Mouse (Mus musculus): ENCODE results near the gene Gmpr.

The Gmpr gene

GRCm38 (mm10) chr13:45545974-45546373 is 38.7 kb downstream of the Gmpr start:
- DNase-seq (ENCODE audit: low spot score), result no peak

GRCm38 (mm10) chr13:45546946-45547345 is 39.7 kb downstream of the Gmpr start:
- DNase-seq (ENCODE audit: low spot score), result no peak

DNA sequence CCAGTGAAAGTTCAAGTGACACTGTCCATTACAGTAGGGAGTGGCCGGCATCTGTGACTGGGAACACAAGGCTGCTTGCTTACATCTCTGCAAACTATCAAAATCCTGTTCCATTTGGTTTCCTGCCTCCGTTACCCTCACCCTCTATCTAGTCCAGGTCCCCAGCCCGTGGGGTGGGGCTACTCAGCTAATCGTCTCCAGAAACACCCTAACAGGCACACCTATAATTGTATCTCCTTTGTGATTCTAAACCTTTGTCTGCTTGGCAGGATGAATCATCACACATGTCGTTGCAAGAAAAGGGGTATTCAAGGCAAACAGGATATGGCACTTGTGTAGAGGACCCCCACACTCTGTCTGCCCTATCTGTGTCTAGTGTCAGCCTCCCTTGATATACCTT is 40.3 kb downstream of the Gmpr start:
- no peak for DNase-seq (ENCODE audit: low spot score)

DNA sequence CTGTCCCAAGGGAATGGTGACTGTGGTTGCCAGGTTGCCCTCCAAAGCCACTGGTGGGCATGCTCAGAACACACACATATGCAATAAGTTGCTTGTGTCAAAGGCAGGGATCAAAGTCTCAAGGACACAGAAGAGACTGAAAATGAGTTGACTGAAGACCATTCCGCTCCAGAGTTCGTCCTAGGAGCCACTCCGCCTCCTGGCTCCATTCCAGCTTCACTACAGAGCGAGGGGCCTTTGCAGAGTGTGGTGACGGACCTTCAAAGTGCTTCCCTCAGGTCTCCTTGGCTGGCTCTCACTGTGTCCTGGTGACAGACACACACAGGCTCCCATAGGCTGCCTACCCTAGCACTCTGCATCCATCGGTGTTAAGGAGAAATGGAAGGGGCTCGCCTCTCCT is 46.4 kb downstream of the Gmpr start:
- no peak for DNase-seq (ENCODE audit: low spot score)

- DNase-seq (ENCODE audit: low spot score), result no peak
These were observed 51.1 kb downstream of the Gmpr start for GRCm38 (mm10) chr13:45558367-45558766.

GRCm38 (mm10) chr13:45559258-45559657 is 52.0 kb downstream of the Gmpr start:
- no peak for DNase-seq (ENCODE audit: low spot score)

- DNase-seq (ENCODE audit: low spot score), result no peak
These were observed 53.3 kb downstream of the Gmpr start for GRCm38 (mm10) chr13:45560543-45560942.

GRCm38 (mm10) chr13:45562011-45562410 is 54.8 kb downstream of the Gmpr start:
- DNase-seq (ENCODE audit: low spot score), result no peak

- DNase-seq (ENCODE audit: low spot score), result no peak
These were observed 57.7 kb downstream of the Gmpr start for GRCm38 (mm10) chr13:45564946-45565345.

DNA sequence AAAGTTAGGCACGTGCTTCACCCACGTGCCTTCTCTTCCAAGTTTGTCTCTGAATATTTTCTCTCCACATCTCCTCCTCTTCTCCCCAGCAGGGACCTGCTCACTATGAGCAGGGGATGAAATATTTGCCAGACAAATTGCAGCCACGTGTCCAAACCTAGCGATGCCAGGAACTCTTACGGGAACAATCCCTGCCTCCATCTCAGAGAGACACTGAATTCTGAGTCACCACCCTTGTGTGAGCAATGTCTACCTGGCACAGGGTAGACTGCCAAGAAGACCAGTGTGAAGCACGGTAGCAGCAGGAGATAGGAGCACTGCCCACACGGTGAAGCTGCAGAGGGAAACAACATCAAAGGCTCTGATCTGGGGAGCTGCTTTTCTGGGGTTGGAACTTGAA is 62.7 kb downstream of the Gmpr start:
- DNase-seq (ENCODE audit: low spot score), result no peak

- peak; percentile 78 for DNase-seq (ENCODE audit: low spot score)
These were observed 64.6 kb downstream of the Gmpr start for GRCm38 (mm10) chr13:45571795-45572262.

DNA sequence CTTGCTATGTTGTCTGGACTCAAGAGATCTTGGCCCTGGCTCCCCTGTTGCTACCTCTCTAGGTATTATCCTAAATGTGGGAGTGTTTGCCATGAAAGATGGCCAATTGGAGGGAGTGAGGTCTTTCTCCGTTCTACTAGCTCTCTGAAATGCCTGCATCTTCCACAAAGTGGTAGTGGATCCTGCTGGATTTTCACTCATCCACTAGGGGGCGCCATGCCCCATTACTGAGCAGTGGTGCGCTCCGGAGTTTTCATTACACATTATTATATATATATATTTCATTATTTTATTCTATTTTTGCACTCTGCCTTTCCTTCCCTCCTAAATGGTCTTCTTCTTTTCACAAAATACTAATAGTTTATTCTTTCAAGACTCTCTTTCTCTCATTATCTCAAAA is 65.5 kb downstream of the Gmpr start:
- peak; percentile 70 for DNase-seq (ENCODE audit: low spot score)

DNA sequence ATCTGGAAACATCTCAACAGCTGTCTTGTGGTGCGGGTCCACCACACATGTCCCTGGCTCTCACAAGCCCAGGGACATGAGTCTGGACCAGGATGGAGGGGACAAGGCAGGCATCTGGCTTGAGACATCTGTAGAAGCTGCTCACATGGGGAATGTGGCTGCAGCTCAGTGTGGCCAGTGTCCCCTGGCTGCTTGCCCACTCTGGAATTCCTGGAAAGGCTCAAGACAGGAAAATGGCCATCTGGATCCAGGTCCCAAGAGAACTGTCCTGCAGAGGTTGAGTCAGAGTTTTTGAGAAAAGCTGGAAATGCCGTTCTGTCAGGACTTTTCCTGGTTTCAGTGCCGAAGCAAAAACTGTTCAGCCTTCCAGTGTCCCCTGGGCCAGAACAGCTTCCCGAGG is 68.9 kb downstream of the Gmpr start:
- peak; percentile 56 for DNase-seq (ENCODE audit: low spot score)

DNA sequence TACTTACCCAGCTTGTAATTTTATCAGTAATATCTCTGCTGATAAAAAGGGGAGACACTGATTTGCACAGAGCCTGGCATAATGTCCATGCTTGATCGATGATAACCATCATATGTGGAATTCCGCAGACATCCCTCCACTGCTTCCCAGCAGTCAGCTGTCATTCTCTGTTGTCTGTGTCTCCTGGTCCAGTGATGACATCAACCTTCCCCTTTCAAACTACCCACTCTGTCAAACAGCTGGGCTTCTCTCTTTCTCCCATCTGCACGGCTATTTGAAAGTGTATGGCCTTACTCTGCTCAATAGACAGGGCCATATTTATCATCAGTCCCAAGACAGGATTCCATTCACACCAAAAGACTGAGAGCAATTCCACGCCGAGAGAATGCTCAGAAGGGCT is 70.1 kb downstream of the Gmpr start:
- DNase-seq (ENCODE audit: low spot score), result no peak

- DNase-seq (ENCODE audit: low spot score), result no peak
These were observed 70.5 kb downstream of the Gmpr start for GRCm38 (mm10) chr13:45577784-45578183.

- no peak for DNase-seq (ENCODE audit: low spot score)
These were observed 72.5 kb downstream of the Gmpr start for GRCm38 (mm10) chr13:45579751-45580150.

DNA sequence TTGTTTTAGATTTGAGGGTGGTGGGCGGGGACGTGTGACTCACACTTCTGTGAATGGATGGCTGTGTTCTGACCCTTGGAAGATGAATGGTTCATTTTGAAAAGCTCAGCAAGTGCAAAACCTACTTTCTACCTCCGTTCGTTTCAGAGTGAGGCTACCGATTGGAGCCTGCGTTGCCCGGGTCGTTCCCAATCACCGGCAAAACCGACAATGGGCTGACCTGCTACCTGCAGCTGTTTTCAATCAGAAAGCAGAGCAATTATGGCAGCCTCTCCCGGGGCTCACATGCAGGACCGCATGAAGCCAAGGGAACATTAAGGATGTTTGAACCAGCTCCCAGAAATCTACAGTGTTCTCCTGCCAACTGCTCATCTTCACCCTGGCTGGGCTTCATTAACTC is 75.0 kb downstream of the Gmpr start:
- no peak for DNase-seq (ENCODE audit: low spot score)

GRCm38 (mm10) chr13:45583061-45583460 is 75.8 kb downstream of the Gmpr start:
- no peak for DNase-seq (ENCODE audit: low spot score)

DNA sequence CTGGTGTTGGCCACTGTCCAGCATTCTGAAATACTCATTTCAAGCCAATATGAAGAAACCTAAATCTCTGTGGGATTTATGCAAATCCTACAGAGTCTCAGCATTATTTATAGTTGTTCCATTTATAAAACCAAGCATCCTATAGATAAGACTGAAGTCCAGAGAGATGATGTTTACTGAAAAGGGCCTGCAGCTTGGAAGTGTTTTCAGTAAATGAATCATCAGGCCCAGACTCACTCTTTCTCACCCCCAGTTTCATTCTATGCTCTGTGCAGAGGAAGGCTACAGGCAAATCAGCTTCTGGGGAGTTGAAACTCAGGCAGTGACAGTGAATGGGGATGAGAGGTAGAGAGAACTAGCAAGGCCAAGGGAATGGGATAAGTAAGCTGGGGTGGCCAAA is 83.7 kb downstream of the Gmpr start:
- no peak for DNase-seq (ENCODE audit: low spot score)

- no peak for DNase-seq (ENCODE audit: low spot score)
These were observed 86.7 kb downstream of the Gmpr start for GRCm38 (mm10) chr13:45593914-45594313.

GRCm38 (mm10) chr13:45595416-45595815 is 88.2 kb downstream of the Gmpr start:
- no peak for DNase-seq (ENCODE audit: low spot score)

DNA sequence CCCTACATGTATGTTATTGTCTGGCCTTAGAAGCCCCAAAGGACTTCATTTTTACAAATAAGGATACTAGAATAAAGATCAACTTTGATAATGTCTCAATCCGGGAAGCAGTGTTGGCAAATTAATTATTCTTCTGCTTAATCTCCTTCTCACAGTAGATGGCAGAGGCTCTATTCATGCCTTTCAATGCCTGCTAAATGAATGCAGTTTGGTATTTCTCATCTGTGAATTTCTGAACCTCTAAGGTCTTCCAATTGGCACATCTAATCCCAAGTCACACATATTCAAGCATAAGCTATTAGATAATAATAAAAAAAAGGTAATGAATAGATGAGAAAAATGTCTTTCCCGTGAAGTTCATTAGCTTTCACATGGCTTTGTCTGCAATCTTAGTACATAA is 92.6 kb downstream of the Gmpr start:
- DNase-seq (ENCODE audit: low spot score), result no peak

DNA sequence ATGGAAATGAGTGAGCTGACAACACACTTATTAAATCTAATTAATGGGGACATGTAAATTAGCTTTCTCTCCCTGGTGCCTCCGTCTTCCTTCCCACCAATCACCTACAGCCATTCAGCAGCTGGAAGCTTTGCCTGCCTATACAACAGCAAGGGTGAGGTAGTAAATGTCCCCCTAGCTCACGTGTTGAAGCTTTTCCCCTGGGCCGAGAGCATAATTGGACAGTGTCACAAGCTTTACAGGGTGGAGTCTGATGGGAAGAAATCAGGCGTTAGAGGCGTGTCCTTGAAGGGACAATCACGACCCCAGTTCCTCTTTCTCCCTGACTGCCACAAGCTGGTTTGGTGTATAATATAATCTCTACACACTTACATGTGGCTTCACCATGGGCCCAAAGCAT is 93.2 kb downstream of the Gmpr start:
- no peak for DNase-seq (ENCODE audit: low spot score)
